Mouse (Mus musculus) MEL (cell line): Measurements from ENCODE around the gene Olfr1442.

ENCODE experiments used
- CHD1 ChIP-seq: IDR thresholded peaks from 2 replicates; pipeline ENCODE4 v1.6.1; 2012; ENCODE audit warnings: low read depth, mild to moderate bottlenecking, inconsistent platforms, low read length, improper control_type of control experiment
- CTCF ChIP-seq, 3 experiments: IDR thresholded peaks in 2 of 3; conservative IDR thresholded peaks in 1 of 3; 2 replicates each; pipeline ENCODE4 v1.5.1; 2011 to 2012; ENCODE audit warnings: low read length in 3 of 3, low read depth in 2 of 3, mild to moderate bottlenecking in 2 of 3, improper control_type of control experiment in 1 of 3, inconsistent platforms in 1 of 3, mixed read lengths in 1 of 3, moderate library complexity in 1 of 3; ENCODE audit not compliant: control insufficient read depth in 1 of 3, insufficient read depth in 1 of 3, poor library complexity in 1 of 3, severe bottlenecking in 1 of 3
- EP300 ChIP-seq, 2 experiments: IDR thresholded peaks; 2 replicates each; pipeline ENCODE4 v1.6.1; 2011; ENCODE audit warnings: improper control_type of control experiment in 2 of 2, low read length in 2 of 2, low read depth in 1 of 2, mild to moderate bottlenecking in 1 of 2
- ETS1 ChIP-seq: IDR thresholded peaks from 2 replicates; pipeline ENCODE4 v1.6.1; 2012; ENCODE audit warnings: low read depth, mild to moderate bottlenecking, inconsistent platforms, low read length, improper control_type of control experiment, moderate library complexity
- HCFC1 ChIP-seq: IDR thresholded peaks from 2 replicates; pipeline ENCODE4 v1.6.1; 2012; ENCODE audit warnings: low read depth, mild to moderate bottlenecking, inconsistent platforms, low read length, improper control_type of control experiment, moderate library complexity
- POLR2A ChIP-seq, 2 experiments: IDR thresholded peaks; 2 replicates each; pipeline ENCODE4 v1.6.1; 2011 to 2012; ENCODE audit warnings: low read length in 2 of 2, mild to moderate bottlenecking in 2 of 2, control low read depth in 1 of 2, improper control_type of control experiment in 1 of 2, low read depth in 1 of 2, moderate library complexity in 1 of 2; ENCODE audit not compliant: control insufficient read depth in 1 of 2, insufficient read depth in 1 of 2, poor library complexity in 1 of 2
- POLR2AphosphoS2 ChIP-seq: IDR thresholded peaks from 2 replicates; pipeline ENCODE4 v1.6.1; 2011; ENCODE audit warnings: low read length, improper control_type of control experiment
- RCOR1 ChIP-seq: IDR thresholded peaks from 2 replicates; pipeline ENCODE4 v1.6.1; 2012; ENCODE audit warnings: low read depth, mild to moderate bottlenecking, inconsistent platforms, low read length, improper control_type of control experiment
- SMC3 ChIP-seq: IDR thresholded peaks from 2 replicates; pipeline ENCODE4 v1.6.1; 2011; ENCODE audit warnings: low read depth, low read length, improper control_type of control experiment
- UBTF ChIP-seq: IDR thresholded peaks from 2 replicates; pipeline ENCODE4 v1.6.1; 2012; ENCODE audit warnings: low read depth, mild to moderate bottlenecking, inconsistent platforms, low read length, improper control_type of control experiment, moderate library complexity, borderline replicate concordance; ENCODE audit not compliant: insufficient read depth
- ZKSCAN1 ChIP-seq: IDR thresholded peaks from 2 replicates; pipeline ENCODE4 v1.6.1; 2012; ENCODE audit warnings: low read depth, mild to moderate bottlenecking, inconsistent platforms, low read length, improper control_type of control experiment, moderate library complexity

DNA sequence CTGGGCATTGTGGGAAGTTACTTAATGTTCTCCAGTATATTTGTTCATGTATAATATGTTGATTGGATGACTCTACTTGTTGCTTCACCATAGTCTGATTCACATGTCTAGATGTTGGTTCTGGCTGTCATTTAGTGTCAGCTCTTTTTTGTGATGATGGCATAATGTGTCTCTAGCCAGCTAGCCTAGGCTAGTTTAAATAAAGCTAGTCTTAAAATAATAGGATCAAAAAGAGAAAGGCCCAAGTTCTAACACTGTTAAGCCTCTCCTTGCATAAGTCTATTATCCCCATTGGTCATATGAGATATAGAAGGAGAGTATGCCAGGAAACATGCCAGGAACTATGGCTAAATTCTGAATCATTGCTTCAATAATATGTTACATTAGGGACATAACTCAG is 20.7 kb upstream of the Olfr1442 start:
- TF ChIP-seq HCFC1 (no peak), EP300 (IDR thresholded peaks at IDR 0.05; ENCODE audit: low read depth in 1 of 2, low read length in 2 of 2) (no peak), CTCF (IDR thresholded peaks at IDR 0.05 in 2 of 3, conservative IDR thresholded peaks at IDR 0.05 in 1 of 3; ENCODE audit: control insufficient read depth in 1 of 3, insufficient read depth in 1 of 3, low read depth in 2 of 3, low read length in 3 of 3, poor library complexity in 1 of 3, severe bottlenecking in 1 of 3) (no peak), ZKSCAN1 (no peak), ETS1 (no peak), SMC3 (no peak), POLR2A (IDR thresholded peaks at IDR 0.05; ENCODE audit: control insufficient read depth in 1 of 2, insufficient read depth in 1 of 2, low read depth in 1 of 2, low read length in 2 of 2, poor library complexity in 1 of 2) (no peak), UBTF (no peak), POLR2AphosphoS2 (no peak), CHD1 (no peak), RCOR1 (no peak)
